In genomic region chr4:145052697-145053096, GRCm38 (mm10) we compare ENCODE assay signal across 15 mouse cellular contexts.
A peak's percentile ranks its signal among the peaks of the same experiment; 100 is the strongest.
DNase-seq lines count a peak whose midpoint lies in the region; ATAC-seq lines count a peak whose summit lies in the region.
"Had no signal": no experiment of that assay in that cellular context is flagged by ENCODE, and none has a peak within 500 bp of the region (broad histone marks: within the 10 kb centered on the region; RNA-seq: fewer than 3 reads in every experiment).

No protein-coding gene starts in this region.

- H3K4me3 ChIP-seq in heart, embryonic 11.5 days (ENCODE audit: low read depth, low read length) = no peak overlapping the region
- no peak overlapping the region for H3K4me3 ChIP-seq in heart, embryonic 10.5 days
- H3K4me3 ChIP-seq in neural tube, embryonic 15.5 days (replicated peaks) = no peak overlapping the region

- H3K4me1 ChIP-seq in heart, embryonic 11.5 days (ENCODE audit: control insufficient read depth, insufficient read depth, low read length) = peaks cover 28% of the 10 kb centered on the region
- H3K4me1 ChIP-seq in heart, embryonic 10.5 days = peaks cover 35% of the 10 kb centered on the region
- H3K4me1 ChIP-seq in neural tube, embryonic 15.5 days = no peaks in the 10 kb centered on the region

- H3K4me2 ChIP-seq in heart, embryonic 11.5 days = no peak overlapping the region
- H3K4me2 ChIP-seq in neural tube, embryonic 15.5 days = no peak overlapping the region

- DNase-seq in heart, embryonic 10.5 days (ENCODE audit: low spot score) = no peak
- peak; percentile 27 to 63 for DNase-seq in layer of hippocampus, adult 18-20 months (ENCODE audit: low spot score in 2 of 2)
- no peak for DNase-seq in layer of hippocampus, postnatal 10 days (ENCODE audit: low spot score in 2 of 2)
- DNase-seq in brain, adult 2 months (ENCODE audit: low read depth, low spot score) = peak; percentile 72
- peak; percentile 39 to 41 for DNase-seq in layer of hippocampus, postnatal 36 days
- DNase-seq: gastrocnemius, postnatal 25 days; liver; lung, postnatal 4 days; spleen, adult 18-20 months; thymus, adult 2 months had no signal

- H3K9ac ChIP-seq in heart, embryonic 11.5 days (ENCODE audit: low read depth, low read length) = no peak overlapping the region
- no peak overlapping the region for H3K9ac ChIP-seq in neural tube, embryonic 15.5 days (replicated peaks)

- no peaks in the 10 kb centered on the region for H3K9me3 ChIP-seq in heart, embryonic 11.5 days (replicated peaks; ENCODE audit: control insufficient read depth, low read length)
- H3K9me3 ChIP-seq in heart, embryonic 10.5 days = no peaks in the 10 kb centered on the region
- no peaks in the 10 kb centered on the region for H3K9me3 ChIP-seq in neural tube, embryonic 15.5 days (replicated peaks)

- no peak overlapping the region for H3K27ac ChIP-seq in heart, embryonic 11.5 days (ENCODE audit: low read depth, low read length)
- no peak overlapping the region for H3K27ac ChIP-seq in heart, embryonic 10.5 days
- H3K27ac ChIP-seq in neural tube, embryonic 15.5 days (replicated peaks) = no peak overlapping the region
- H3K27ac ChIP-seq: hindbrain, postnatal 0 days had no signal

- 0 out of 2 replicates have a peak, but pooled peaks have one; percentile 37 for ATAC-seq in heart, embryonic 11.5 days (replicated peaks; ENCODE audit: insufficient number of reproducible peaks, low FRiP score, low TSS enrichment)
- ATAC-seq in activated CD4-positive, CD25-positive, alpha-beta regulatory T cell, adult 4 months = no peak
- ATAC-seq in neural tube, embryonic 15.5 days (ENCODE audit: low FRiP score) = no peak
- ATAC-seq: hindbrain, postnatal 0 days; midbrain, embryonic 16.5 days had no signal

- no peaks in the 10 kb centered on the region for H3K27me3 ChIP-seq in heart, embryonic 11.5 days (ENCODE audit: control insufficient read depth, insufficient read depth, low read length)
- H3K27me3 ChIP-seq in heart, embryonic 10.5 days (ENCODE audit: insufficient read depth, poor library complexity, severe bottlenecking) = no peaks in the 10 kb centered on the region
- no peaks in the 10 kb centered on the region for H3K27me3 ChIP-seq in neural tube, embryonic 15.5 days (replicated peaks)

- WGBS in heart, embryonic 11.5 days (ENCODE audit: insufficient replicate concordance) = 47% methylated on average over 1 of the region's 1 CpGs
- 50% methylated on average over 1 of the region's 1 CpGs for WGBS in heart, embryonic 10.5 days
- 72% methylated on average over 1 of the region's 1 CpGs for WGBS in neural tube, embryonic 15.5 days

- H3K36me3 ChIP-seq in heart, embryonic 11.5 days (ENCODE audit: control insufficient read depth, insufficient read depth, low read length) = no peaks in the 10 kb centered on the region
- H3K36me3 ChIP-seq in heart, embryonic 10.5 days = peaks cover 49% of the 10 kb centered on the region
- H3K36me3 ChIP-seq in neural tube, embryonic 15.5 days = peaks cover 46% of the 10 kb centered on the region

Comparison
In these comparisons a context has a peak if more than half of its experiments do, and no peak if none do; other contexts are left out.
1. DNase-seq: peak in layer of hippocampus, adult 18-20 months (2 of 2), brain, adult 2 months (single experiment) and layer of hippocampus, postnatal 36 days (2 of 2); none in heart, embryonic 10.5 days (single experiment) and layer of hippocampus, postnatal 10 days (0 of 2).